8 mouse cellular contexts compared by ENCODE assay signal in genomic region chr10:97345347-97345746, GRCm38 (mm10).
A peak's percentile ranks its signal among the peaks of the same experiment; 100 is the strongest.
DNase-seq lines count a peak whose midpoint lies in the region; ATAC-seq and TF ChIP-seq lines count a peak whose summit lies in the region.

No protein-coding gene starts in this region.

- ATAC-seq in embryonic facial prominence, embryonic 14.5 days (ENCODE audit: low read depth): peak; percentile 50; the same call in 1 of the 2 replicates

- H3K27me3 ChIP-seq in embryonic facial prominence, embryonic 14.5 days (replicated peaks; ENCODE audit: control insufficient read depth, insufficient read depth, low read length): no peaks in the 10 kb centered on the region

- WGBS in embryonic facial prominence, embryonic 14.5 days: 27% methylated on average over 6 of the region's 6 CpGs
- WGBS in olfactory bulb, adult 2 months: 32% methylated on average over 6 of the region's 6 CpGs

- H3K4me3 ChIP-seq in embryonic facial prominence, embryonic 14.5 days (ENCODE audit: low read depth, low read length): no peak overlapping the region
- H3K4me3 ChIP-seq in olfactory bulb, adult 2 months (ENCODE audit: insufficient read depth, low read depth, low read length): no peak overlapping the region

- H3K36me3 ChIP-seq in embryonic facial prominence, embryonic 14.5 days (ENCODE audit: control insufficient read depth, insufficient read depth, low read length): no peaks in the 10 kb centered on the region

- intact Hi-C loops in heart, postnatal 10 days (cut with DNase I): loop anchor here (1.0 to 5.0 kb wide), 2 partner anchors 322 to 344 kb away; no protein-coding TSS in a partner anchor

- DNase-seq in CD4-positive helper T cell, adult 2 months (ENCODE audit: low read depth, low spot score): peak; percentile 62
- DNase-seq in adrenal gland, postnatal 4 days (ENCODE audit: low spot score in 2 of 2): peak; percentile 29 to 46
- DNase-seq in embryonic facial prominence, embryonic 14.5 days (ENCODE audit: low spot score): peak; percentile 86
- peak; percentile 80 to 85 for DNase-seq in heart, postnatal 10 days
- peak; percentile 67 to 89 for DNase-seq in kidney, postnatal 36 days
- peak; percentile 53 to 62 for DNase-seq in lung, adult 18-20 months
- DNase-seq in thymus, postnatal 0 days (ENCODE audit: low spot score): peak; percentile 67

- H3K9ac ChIP-seq in embryonic facial prominence, embryonic 14.5 days (ENCODE audit: low read depth, low read length): no peak overlapping the region

- peak; percentile 65; the same call in 1 of the 2 replicates for TF ChIP-seq CTCF in olfactory bulb, adult 2 months (IDR thresholded peaks at IDR 0.05; ENCODE audit: insufficient read depth, low read depth, low read length)

- no peaks in the 10 kb centered on the region; the same call in 1 of the 2 replicates for H3K9me3 ChIP-seq in embryonic facial prominence, embryonic 14.5 days (ENCODE audit: control insufficient read depth, low read length)

- no peaks in the 10 kb centered on the region for H3K4me1 ChIP-seq in embryonic facial prominence, embryonic 14.5 days (ENCODE audit: control insufficient read depth, insufficient read depth, low read length)
- no peaks in the 10 kb centered on the region for H3K4me1 ChIP-seq in olfactory bulb, adult 2 months (ENCODE audit: control insufficient read depth, insufficient read depth, low read length)

- no peak overlapping the region for H3K27ac ChIP-seq in embryonic facial prominence, embryonic 14.5 days (replicated peaks; ENCODE audit: low read depth, low read length)
- no peak overlapping the region for H3K27ac ChIP-seq in olfactory bulb, adult 2 months (ENCODE audit: insufficient read depth, low read depth, low read length)

- no peak overlapping the region for H3K4me2 ChIP-seq in embryonic facial prominence, embryonic 14.5 days (ENCODE audit: low read depth, low read length)

- no peak for TF ChIP-seq POLR2A in olfactory bulb, adult 2 months (IDR thresholded peaks at IDR 0.05; ENCODE audit: insufficient read depth, low read depth, low read length)
